Mouse (Mus musculus) liver, embryonic 13.5 days (tissue): ENCODE measurements around the gene Ttyh3. TPM values are rescaled to one million over a fixed set of nuclear protein-coding genes. Genes with fewer than 3 reads are reported as not detected.
"Not testable (repeated sequence)": the region's sequence is repeated elsewhere in the genome, so short reads cannot be mapped to it uniquely, and the experiment has no call there.

Experiments
- ATAC-seq: fragments of 200-750 bp; cut with Nextera tagmentation; 2 replicates; pipeline ENCODE4 v1.8.0; 2017; ENCODE audit warnings: low read depth, mild to moderate bottlenecking, moderate number of reproducible peaks, moderate library complexity
- DNase-seq: peaks from one replicate; pipeline ENCODE4 v3.0.0; 2022
- H3K27ac ChIP-seq: fragments of 300-500 bp; sonication (generic); 2 replicates; pipeline ENCODE4 v1.5.1; 2015; ENCODE audit warnings: moderate library complexity, mild to moderate bottlenecking, inconsistent platforms
- H3K27me3 ChIP-seq: fragments of 300-500 bp; sonication (generic); 2 replicates; pipeline ENCODE4 v1.6.1; 2015; ENCODE audit warnings: mild to moderate bottlenecking, inconsistent platforms
- H3K36me3 ChIP-seq: fragments of 300-500 bp; sonication (generic); 2 replicates; pipeline ENCODE4 v1.6.1; 2015; ENCODE audit warnings: mild to moderate bottlenecking, inconsistent platforms
- H3K4me1 ChIP-seq: fragments of 300-500 bp; sonication (generic); replicated peaks from 2 replicates; pipeline ENCODE4 v1.6.1; 2015; ENCODE audit warnings: inconsistent platforms
- H3K4me2 ChIP-seq: fragments of 300-500 bp; sonication (generic); 2 replicates; pipeline ENCODE4 v1.6.1; 2015; ENCODE audit warnings: inconsistent platforms, mild to moderate bottlenecking, moderate library complexity
- H3K4me3 ChIP-seq: fragments of 300-500 bp; sonication (generic); replicated peaks from 2 replicates; pipeline ENCODE4 v1.5.1; 2015; ENCODE audit warnings: mild to moderate bottlenecking, inconsistent platforms
- H3K9ac ChIP-seq: fragments of 300-500 bp; sonication (generic); 2 replicates; pipeline ENCODE4 v1.6.1; 2015; ENCODE audit warnings: mild to moderate bottlenecking, inconsistent platforms
- H3K9me3 ChIP-seq: fragments of 300-500 bp; sonication (generic); replicated peaks from 2 replicates; pipeline ENCODE4 v1.6.1; 2016; ENCODE audit warnings: inconsistent platforms
- WGBS: fragments of 180-500 bp; shearing (Covaris S2); methylation state at CpG from one replicate; pipeline ENCODE4 v1.1.7; 2015; ENCODE audit not compliant: insufficient replicate concordance; 5-methylcytosine and 5-hydroxymethylcytosine counted together
- polyA plus RNA-seq: library from polyadenylated mRNA; unstranded; fragments of >200 nt; fragmentation: Nextera tagmentation; extraction: Ambion mirVana; gene quantifications from 2 replicates; pipeline ENCODE4 v1.2.1, GENCODE M21; 2015

The Ttyh3 gene
- 4.8 and 4.9 TPM in 2 replicates for polyA plus RNA-seq

DNA sequence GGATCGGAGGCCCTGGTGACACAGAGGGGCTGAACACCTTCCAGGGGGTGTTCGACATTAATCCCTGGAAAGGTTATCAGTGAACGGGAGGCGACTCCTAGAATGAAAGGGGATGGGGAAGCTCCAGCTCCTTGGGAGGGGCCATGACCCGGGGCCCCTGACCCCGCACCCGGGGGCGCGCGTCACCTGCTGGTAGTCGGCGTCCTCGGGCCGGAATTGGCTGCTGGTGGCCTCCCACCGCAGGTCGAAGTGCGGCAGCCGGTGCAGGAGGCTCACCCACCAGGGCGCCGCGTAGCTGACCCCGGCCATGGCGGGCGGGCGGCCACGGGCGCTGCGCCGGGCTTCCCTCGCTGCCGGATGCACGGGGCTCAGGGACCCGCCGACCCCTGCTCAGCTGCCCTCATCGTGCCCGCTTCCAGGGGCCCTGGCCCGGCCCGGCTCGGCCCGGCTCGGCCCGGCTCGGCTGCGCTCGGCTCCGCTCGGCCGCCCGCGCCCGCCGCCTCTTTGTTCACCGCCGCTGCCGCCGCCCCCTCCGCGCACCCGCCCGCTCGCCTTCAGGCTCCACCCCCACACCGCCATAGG, at the start of gene Ttyh3:
Gene Ttyh3, minus strand, starts transcription at position 513 of the 582 bp plus-strand sequence.
- WGBS: 2% methylated on average over 51 of the region's 62 CpGs
- Histone ChIP-seq H3K4me2 (peak within 1 kb of the TSS; percentile 100), H3K27me3 (peaks cover 6% of the 10 kb centered on the region; the same call in 1 of the 2 replicates), H3K4me3 (peak within 1 kb of the TSS; percentile 94), H3K4me1 (peaks cover 76% of the 10 kb centered on the region), H3K9ac (peak within 1 kb of the TSS; percentile 96), H3K36me3 (0 out of 2 replicates have a peak, but pooled peaks cover 2% of the 10 kb centered on the region), H3K27ac (peak within 1 kb of the TSS; percentile 79), H3K9me3 (no peaks in the 10 kb centered on the region)
- DNase-seq (peak; percentile 42), ATAC-seq (peak; percentile 1)

DNA sequence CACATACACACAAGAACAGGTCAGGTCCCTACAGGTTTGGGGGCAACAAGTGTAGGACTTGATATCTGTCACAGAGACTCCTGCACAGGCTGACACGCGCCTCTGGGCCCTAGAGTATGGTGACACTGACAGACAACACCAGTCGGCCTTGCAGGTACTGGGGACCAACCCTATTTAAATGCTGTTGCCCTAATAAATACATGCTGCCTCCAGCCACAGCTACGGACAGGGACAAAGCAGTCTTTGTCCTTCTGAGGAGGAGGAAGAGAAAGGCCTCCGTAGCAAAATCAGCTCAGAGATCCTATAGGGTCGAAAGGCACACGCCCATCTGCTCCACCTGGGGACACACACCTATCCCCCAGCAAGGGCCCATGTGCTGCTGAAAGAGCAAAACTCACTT, 47.2 kb upstream of the Ttyh3 start:
- ATAC-seq (no peak), DNase-seq (no peak)
- Histone ChIP-seq H3K27ac (no peak overlapping the region), H3K4me1 (peaks cover 11% of the 10 kb centered on the region), H3K4me2 (no peak overlapping the region), H3K4me3 (no peak overlapping the region), H3K9me3 (no peaks in the 10 kb centered on the region), H3K9ac (no peak overlapping the region), H3K27me3 (no peaks in the 10 kb centered on the region; the same call in 1 of the 2 replicates), H3K36me3 (peaks cover 28% of the 10 kb centered on the region)
- 82% methylated on average over 7 of the region's 7 CpGs for WGBS

DNA sequence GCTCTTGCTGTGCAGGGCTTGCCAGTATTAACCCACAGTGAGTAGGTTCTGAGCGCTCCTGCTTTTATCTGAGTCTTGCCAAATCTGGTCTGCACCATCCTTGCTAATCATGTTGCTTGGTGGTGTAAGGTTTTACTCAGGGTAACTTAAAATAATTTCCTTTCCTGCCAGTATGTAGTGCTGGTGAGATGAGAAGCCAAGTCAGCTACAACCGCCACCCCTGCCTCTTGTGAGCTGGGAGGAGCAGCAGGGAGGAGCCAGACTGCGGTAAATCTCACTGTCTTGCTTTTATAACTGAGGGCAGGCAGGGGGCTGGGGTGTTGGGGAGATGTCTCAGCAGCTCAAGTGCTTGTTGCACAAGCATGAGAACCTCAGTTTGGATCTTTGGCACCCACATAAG, 39.6 kb upstream of the Ttyh3 start:
- H3K4me1 ChIP-seq: no peaks in the 10 kb centered on the region
- H3K36me3 ChIP-seq: peaks cover 32% of the 10 kb centered on the region
- H3K4me2 ChIP-seq: no peak overlapping the region
- DNase-seq (no peak), ATAC-seq (no peak)
- WGBS: 61% methylated on average over 3 of the region's 3 CpGs
- no peak overlapping the region for H3K4me3 ChIP-seq
- H3K9me3 ChIP-seq: no peaks in the 10 kb centered on the region
- H3K27me3 ChIP-seq: no peaks in the 10 kb centered on the region
- no peak overlapping the region for H3K9ac ChIP-seq
- no peak overlapping the region for H3K27ac ChIP-seq

DNA sequence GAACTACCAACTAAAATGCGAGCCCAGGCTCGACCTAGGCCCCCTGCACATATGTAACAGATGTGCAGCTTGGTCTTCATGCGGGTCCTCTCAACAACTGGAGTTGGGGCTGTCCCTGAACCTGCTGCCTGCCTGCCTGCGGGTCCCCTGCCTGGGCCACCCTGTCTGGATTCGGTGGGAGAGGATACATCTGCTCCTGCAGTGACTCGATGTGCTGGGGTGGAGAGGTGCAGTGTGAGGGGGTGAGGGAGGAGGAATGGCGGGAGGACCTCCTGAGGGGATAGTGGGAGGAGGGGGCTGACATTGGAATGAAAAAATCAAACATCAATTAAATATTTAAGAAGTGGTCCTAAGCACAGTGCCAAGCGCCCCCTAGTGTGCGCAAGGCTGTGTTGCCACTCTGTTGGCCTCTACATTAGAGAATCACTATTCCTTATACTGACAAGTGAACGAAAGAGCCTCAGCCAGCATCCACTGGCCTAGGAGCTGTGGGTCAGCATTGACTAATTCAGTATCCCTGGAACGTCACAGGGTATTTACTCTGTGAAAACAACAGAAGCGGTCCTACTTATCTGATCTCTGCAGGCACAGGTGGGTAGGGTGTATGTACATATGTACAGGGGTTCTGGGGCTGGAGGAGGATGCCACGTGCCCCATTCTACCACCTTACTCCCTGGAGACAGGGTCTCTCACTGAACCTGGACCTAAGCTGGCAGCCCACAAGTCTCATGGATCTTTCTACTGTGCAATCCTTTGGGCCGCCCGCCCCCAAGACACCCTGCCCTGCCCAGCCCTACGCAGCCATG, 35.7 kb upstream of the Ttyh3 start:
- peaks cover 18% of the 10 kb centered on the region for H3K36me3 ChIP-seq
- H3K27ac ChIP-seq: no peak overlapping the region
- H3K4me3 ChIP-seq: no peak overlapping the region
- H3K27me3 ChIP-seq: no peaks in the 10 kb centered on the region
- peaks cover 21% of the 10 kb centered on the region for H3K4me1 ChIP-seq
- DNase-seq: no peak
- H3K4me2 ChIP-seq: no peak overlapping the region
- 58% methylated on average over 16 of the region's 16 CpGs for WGBS
- H3K9ac ChIP-seq: no peak overlapping the region
- no peak for ATAC-seq
- H3K9me3 ChIP-seq: no peaks in the 10 kb centered on the region

DNA sequence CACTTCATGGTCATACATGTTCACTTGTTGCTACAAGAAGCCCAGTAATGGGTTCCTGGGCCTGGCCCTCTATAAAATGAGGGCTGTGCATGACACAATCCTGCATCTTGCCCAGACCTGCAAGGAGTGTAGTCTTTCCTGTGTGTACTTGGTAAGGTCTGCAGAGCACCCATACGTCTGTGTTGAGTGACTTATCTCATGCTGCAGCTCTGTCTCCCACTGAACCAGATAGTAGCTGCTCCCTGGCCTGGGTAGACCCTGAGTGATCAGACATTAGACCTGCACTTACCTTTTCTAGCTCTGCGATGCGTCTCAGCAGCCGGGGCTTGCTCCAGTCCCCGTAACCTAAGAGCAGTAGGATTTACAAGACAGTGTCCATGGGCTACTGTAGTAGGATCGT, 33.3 kb upstream of the Ttyh3 start:
- H3K27ac ChIP-seq: no peak overlapping the region
- ATAC-seq (peak; percentile 86), DNase-seq (no peak)
- no peak overlapping the region for H3K9ac ChIP-seq
- no peaks in the 10 kb centered on the region for H3K27me3 ChIP-seq
- H3K9me3 ChIP-seq: no peaks in the 10 kb centered on the region
- H3K36me3 ChIP-seq: peaks cover 10% of the 10 kb centered on the region
- WGBS: 41% methylated on average over 6 of the region's 6 CpGs
- H3K4me2 ChIP-seq: no peak overlapping the region
- no peak overlapping the region for H3K4me3 ChIP-seq
- peaks cover 21% of the 10 kb centered on the region for H3K4me1 ChIP-seq

DNA sequence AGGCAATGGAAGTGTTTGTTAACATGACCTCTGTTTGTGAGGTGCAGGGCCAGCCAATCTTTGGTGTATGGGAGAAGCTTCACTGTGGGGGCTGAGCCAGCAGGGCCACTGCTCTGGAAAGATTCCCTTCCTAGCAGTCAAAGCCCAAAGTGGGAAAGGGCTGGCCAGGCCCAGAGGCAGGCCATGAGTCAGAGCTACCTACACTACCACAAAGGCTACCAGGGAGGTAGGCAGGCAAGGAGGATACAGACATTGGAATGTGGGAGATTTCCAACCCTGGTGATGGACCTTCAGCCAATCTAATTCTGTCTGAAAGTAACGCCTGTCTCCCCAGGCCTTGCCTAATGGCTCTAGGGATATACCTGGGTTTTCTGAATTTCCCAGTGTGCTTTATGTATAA, 32.1 kb upstream of the Ttyh3 start:
- H3K36me3 ChIP-seq: peaks cover 12% of the 10 kb centered on the region
- H3K4me1 ChIP-seq: peaks cover 21% of the 10 kb centered on the region
- DNase-seq (no peak), ATAC-seq (no peak)
- no peaks in the 10 kb centered on the region for H3K9me3 ChIP-seq
- H3K27me3 ChIP-seq: no peaks in the 10 kb centered on the region
- no peak overlapping the region for H3K4me2 ChIP-seq
- H3K4me3 ChIP-seq: no peak overlapping the region
- no peak overlapping the region for H3K27ac ChIP-seq
- 81% methylated on average over 1 of the region's 1 CpGs for WGBS
- no peak overlapping the region for H3K9ac ChIP-seq

DNA sequence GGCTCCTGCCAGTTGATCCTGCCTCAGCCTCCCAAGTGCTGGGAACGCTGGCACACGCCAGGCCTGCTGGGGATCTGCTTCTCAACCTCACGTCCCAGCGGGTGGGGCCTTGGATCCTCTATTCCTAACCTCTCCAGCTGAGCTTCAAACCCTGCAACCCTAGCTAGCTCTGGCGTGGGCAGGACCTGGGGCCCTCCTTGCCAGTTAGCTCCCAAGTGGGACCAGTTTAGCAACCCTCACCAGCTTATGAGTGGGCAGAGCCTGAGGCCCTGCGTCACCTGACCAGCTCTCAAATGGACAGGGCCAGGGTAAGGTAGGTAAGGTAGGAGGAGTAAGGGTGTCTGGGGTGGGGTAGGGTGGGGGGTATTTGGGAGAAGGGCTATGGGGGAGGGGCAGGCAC, 31.2 kb upstream of the Ttyh3 start:
- ATAC-seq (no peak), DNase-seq (no peak)
- Histone ChIP-seq H3K9ac (no peak overlapping the region), H3K27ac (no peak overlapping the region), H3K4me1 (peaks cover 21% of the 10 kb centered on the region), H3K4me2 (no peak overlapping the region), H3K27me3 (no peaks in the 10 kb centered on the region), H3K9me3 (no peaks in the 10 kb centered on the region), H3K36me3 (peaks cover 15% of the 10 kb centered on the region), H3K4me3 (no peak overlapping the region)
- 74% methylated on average over 6 of the region's 6 CpGs for WGBS

DNA sequence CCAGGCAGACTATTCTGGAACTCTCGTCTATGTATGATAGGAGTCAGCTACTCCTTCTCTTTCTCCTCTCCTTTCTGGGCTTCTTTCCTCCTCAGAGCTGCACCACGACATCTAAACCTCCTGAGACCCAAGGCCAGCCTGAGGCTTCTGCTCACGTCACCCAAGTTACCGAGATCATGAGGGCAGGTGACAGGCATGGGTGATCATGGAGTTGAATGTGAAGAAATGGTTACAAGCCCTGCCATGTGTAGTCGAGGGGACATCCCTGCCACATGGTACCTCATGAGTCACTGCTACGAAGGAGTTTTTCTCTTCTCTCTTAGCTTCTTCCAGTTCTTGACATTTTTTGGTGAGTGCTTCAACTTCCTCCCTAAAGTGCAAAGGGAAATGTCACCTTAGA, 28.3 kb upstream of the Ttyh3 start:
- WGBS: 65% methylated on average over 6 of the region's 6 CpGs
- H3K9me3 ChIP-seq: no peaks in the 10 kb centered on the region

DNA sequence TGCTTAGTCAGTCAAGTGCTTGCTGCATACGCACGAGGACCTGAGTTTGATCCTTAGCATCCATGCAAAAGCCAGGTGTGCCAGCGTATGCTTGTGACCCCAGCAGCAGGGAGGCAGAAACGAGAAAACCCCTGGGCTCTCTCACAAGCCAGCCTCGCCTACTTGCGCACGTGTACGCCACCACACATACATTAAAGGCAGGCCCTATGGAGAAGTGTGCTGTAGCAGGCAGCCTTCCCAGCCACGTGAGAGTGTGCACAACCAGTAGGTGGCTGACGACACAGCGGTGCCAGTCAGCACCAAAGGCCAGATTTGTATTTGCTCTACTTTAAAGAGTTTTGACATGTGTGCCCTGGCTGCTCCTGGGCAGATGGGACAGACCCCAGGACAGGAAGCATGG, 26.8 kb upstream of the Ttyh3 start:
- no peaks in the 10 kb centered on the region for H3K27me3 ChIP-seq
- ATAC-seq (no peak), DNase-seq (no peak)
- H3K36me3 ChIP-seq: peaks cover 19% of the 10 kb centered on the region
- H3K9me3 ChIP-seq: no peaks in the 10 kb centered on the region
- no peak overlapping the region for H3K9ac ChIP-seq
- H3K4me3 ChIP-seq: no peak overlapping the region
- no peaks in the 10 kb centered on the region for H3K4me1 ChIP-seq
- H3K27ac ChIP-seq: no peak overlapping the region
- no peak overlapping the region for H3K4me2 ChIP-seq
- 73% methylated on average over 11 of the region's 11 CpGs for WGBS

More for the DNA sequence above, 28.3 kb upstream of the Ttyh3 start:
- ATAC-seq (no peak), DNase-seq (no peak)
- Histone ChIP-seq H3K27ac (no peak overlapping the region), H3K27me3 (no peaks in the 10 kb centered on the region), H3K4me1 (peaks cover 13% of the 10 kb centered on the region), H3K4me2 (no peak overlapping the region), H3K36me3 (peaks cover 16% of the 10 kb centered on the region), H3K4me3 (no peak overlapping the region), H3K9ac (no peak overlapping the region)

DNA sequence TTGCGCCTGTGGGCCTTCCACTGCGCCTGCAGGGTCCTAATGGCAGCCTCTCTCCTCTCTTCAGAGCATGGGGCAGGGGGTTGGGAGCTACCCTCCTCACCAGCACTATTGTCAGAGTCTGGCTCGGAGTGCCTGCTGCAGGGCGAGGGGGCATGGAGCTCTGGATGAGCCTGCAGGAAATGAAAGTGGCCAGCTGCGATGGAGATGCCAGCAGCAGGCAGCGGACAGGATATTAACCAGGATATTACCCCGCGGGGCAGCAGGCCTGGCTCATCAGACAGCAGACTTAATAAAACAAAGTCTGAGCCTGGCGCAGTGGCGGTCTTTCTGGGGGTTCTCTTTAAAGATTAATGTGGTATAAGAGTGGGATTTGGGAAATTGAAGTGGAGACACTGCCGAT, 26.2 kb upstream of the Ttyh3 start:
- WGBS: 76% methylated on average over 11 of the region's 11 CpGs
- no peak overlapping the region for H3K4me2 ChIP-seq
- H3K9ac ChIP-seq: no peak overlapping the region
- no peak for ATAC-seq
- no peaks in the 10 kb centered on the region for H3K27me3 ChIP-seq
- no peaks in the 10 kb centered on the region for H3K4me1 ChIP-seq
- H3K27ac ChIP-seq: no peak overlapping the region
- no peak overlapping the region for H3K4me3 ChIP-seq
- DNase-seq: no peak
- no peaks in the 10 kb centered on the region for H3K9me3 ChIP-seq
- H3K36me3 ChIP-seq: peaks cover 23% of the 10 kb centered on the region

DNA sequence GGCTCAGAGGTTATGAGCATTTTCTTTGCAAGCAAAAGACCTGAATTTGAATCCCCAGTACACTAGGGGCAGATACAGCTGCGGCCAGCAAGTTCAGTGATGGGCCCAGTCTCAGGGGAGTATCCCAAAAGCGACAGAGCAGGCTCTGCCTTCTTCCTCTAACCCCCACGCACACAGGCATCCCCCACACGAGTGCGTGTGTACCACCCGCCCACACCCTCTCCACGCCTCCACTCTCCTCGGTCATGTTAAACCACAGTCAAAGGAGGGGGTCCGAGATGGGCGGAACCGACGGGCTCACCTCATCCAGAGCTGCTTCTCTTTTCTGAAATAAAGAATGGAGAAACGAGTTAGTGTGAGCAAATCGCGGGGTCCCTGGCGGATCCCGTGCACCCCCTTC, 25.2 kb upstream of the Ttyh3 start:
- H3K27me3 ChIP-seq: no peaks in the 10 kb centered on the region
- WGBS: 73% methylated on average over 17 of the region's 17 CpGs
- no peak overlapping the region for H3K4me3 ChIP-seq
- no peaks in the 10 kb centered on the region for H3K4me1 ChIP-seq
- H3K27ac ChIP-seq: no peak overlapping the region
- H3K9me3 ChIP-seq: 0 out of 2 replicates have a peak, but pooled peaks cover 3% of the 10 kb centered on the region
- no peak overlapping the region for H3K4me2 ChIP-seq
- DNase-seq (no peak), ATAC-seq (no peak)
- no peak overlapping the region for H3K9ac ChIP-seq
- H3K36me3 ChIP-seq: peaks cover 33% of the 10 kb centered on the region

DNA sequence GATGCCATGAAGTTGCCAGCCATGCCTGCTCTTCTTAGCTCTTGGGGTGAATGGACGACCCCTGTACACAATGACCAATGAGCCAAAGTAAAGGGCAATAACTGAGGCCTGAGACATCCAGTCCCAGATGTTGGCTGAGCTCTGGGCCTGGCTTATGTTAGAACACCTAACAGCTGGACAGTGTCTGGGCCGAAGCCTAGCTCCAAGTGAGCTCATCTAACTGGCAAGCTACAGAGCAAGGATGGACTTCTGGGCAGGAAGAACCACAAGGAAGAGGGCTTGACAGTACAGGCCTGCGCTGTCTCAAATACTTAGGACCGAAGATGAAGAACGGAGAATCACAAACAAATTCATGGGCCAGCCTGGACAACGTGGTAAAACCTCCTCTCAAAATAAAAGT, 23.8 kb upstream of the Ttyh3 start:
- not testable (repeated sequence) for H3K4me1 ChIP-seq, DNase-seq, ATAC-seq, H3K27ac ChIP-seq, H3K9ac ChIP-seq, H3K4me2 ChIP-seq, H3K9me3 ChIP-seq, H3K4me3 ChIP-seq, H3K27me3 ChIP-seq
- peaks cover 38% of the 10 kb centered on the region for H3K36me3 ChIP-seq
- 83% methylated on average over 6 of the region's 6 CpGs for WGBS
